Mouse (Mus musculus) lung, adult 2 months (tissue): ENCODE results near the gene Msrb1. TPM values are rescaled to one million over a fixed set of nuclear protein-coding genes. Genes with fewer than 3 reads are reported as not detected.

ENCODE experiments used
- DNase-seq: peaks from one replicate; pipeline ENCODE4 v3.0.0; 2022
- H3K4me1 ChIP-seq: fragments of 200-500 bp; 2 replicates; pipeline ENCODE4 v1.6.1; 2011; ENCODE audit warnings: low read length; ENCODE audit not compliant: control insufficient read depth, insufficient read depth
- H3K4me3 ChIP-seq: fragments of 200-500 bp; replicated peaks from 2 replicates; pipeline ENCODE3; 2011; ENCODE audit warnings: low read depth, mild to moderate bottlenecking, control low read depth, low read length; ENCODE audit errors: extremely low read depth
- CTCF ChIP-seq: fragments of 200-500 bp; IDR thresholded peaks from 2 replicates; pipeline ENCODE4 v1.5.1; 2011; ENCODE audit warnings: mild to moderate bottlenecking, low read length, control low read depth; ENCODE audit not compliant: insufficient read depth
- POLR2A ChIP-seq: fragments of 200-500 bp; IDR thresholded peaks from 2 replicates; pipeline ENCODE4 v1.6.1; 2011; ENCODE audit warnings: low read depth, mild to moderate bottlenecking, control low read depth, low read length, borderline replicate concordance; ENCODE audit errors: extremely low read depth
- WGBS: fragments of 180-500 bp; shearing (Covaris S2); methylation state at CpG from one replicate; pipeline ENCODE4 v1.1.7; 2018; 5-methylcytosine and 5-hydroxymethylcytosine counted together
- polyA plus RNA-seq: library from polyadenylated mRNA; depleted of rRNA; stranded (reverse); fragments of >200 nt; gene quantifications from 2 replicates; pipeline ENCODE4 v1.2.3, GENCODE M21; 2012

The Msrb1 gene
- polyA plus RNA-seq, 1 experiment: 103 TPM

- no peak for DNase-seq
- TF ChIP-seq CTCF: no peak
- no peak for TF ChIP-seq POLR2A
- Histone ChIP-seq H3K4me3 (no peak overlapping the region), H3K4me1 (peaks cover 4% of the 10 kb centered on the region; the same call in 1 of the 2 replicates)
- 66% methylated on average over 17 of the region's 17 CpGs for WGBS
These were observed 8.3 kb upstream of the Msrb1 start for GRCm38 (mm10) chr17:24728184-24728583.

DNA sequence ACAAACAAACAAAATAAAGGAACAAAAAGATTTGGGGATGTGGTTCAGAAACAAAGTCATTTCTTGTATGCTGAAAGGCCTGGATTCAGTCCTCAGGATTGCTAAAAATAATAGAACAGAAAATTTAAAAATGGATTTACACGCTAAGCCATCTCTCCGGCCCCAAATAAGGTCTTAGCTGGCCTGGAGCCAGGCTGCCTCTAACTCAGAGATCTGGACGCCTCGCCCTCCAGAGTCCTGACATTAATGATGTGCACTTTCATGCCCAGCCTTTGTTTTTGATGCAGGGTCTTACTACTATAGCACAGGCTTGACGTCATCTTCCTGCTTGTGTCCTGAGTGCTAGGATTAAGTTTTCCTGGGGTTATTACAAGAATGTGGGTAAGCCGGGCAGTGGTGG, 7.4 kb upstream of the Msrb1 start:
- TF ChIP-seq CTCF (no peak), POLR2A (no peak)
- WGBS: 50% methylated on average over 6 of the region's 6 CpGs
- no peaks in the 10 kb centered on the region for H3K4me1 ChIP-seq
- DNase-seq: no peak
- H3K4me3 ChIP-seq: no peak overlapping the region

GRCm38 (mm10) chr17:24730787-24731186, 5.7 kb upstream of the Msrb1 start:
- no peak overlapping the region for H3K4me3 ChIP-seq
- DNase-seq: no peak
- no peaks in the 10 kb centered on the region for H3K4me1 ChIP-seq
- TF ChIP-seq POLR2A (no peak), CTCF (no peak)
- 78% methylated on average over 14 of the region's 14 CpGs for WGBS

- H3K4me1 ChIP-seq: peaks cover 3% of the 10 kb centered on the region; the same call in 1 of the 2 replicates
- WGBS: 79% methylated on average over 12 of the region's 12 CpGs
- TF ChIP-seq POLR2A: no peak
- TF ChIP-seq CTCF: no peak
- H3K4me3 ChIP-seq: no peak overlapping the region
- no peak for DNase-seq
These were observed 4.1 kb upstream of the Msrb1 start for GRCm38 (mm10) chr17:24732233-24732935.

- H3K4me1 ChIP-seq: peaks cover 5% of the 10 kb centered on the region; the same call in 1 of the 2 replicates
- WGBS: 83% methylated on average over 21 of the region's 21 CpGs
- TF ChIP-seq CTCF (no peak), POLR2A (no peak)
- no peak overlapping the region for H3K4me3 ChIP-seq
- no peak for DNase-seq
These were observed 2.9 kb upstream of the Msrb1 start for GRCm38 (mm10) chr17:24733434-24734050.

GRCm38 (mm10) chr17:24734513-24734912, 1.9 kb upstream of the Msrb1 start:
- Histone ChIP-seq H3K4me1 (peaks cover 5% of the 10 kb centered on the region; the same call in 1 of the 2 replicates), H3K4me3 (no peak overlapping the region)
- DNase-seq: no peak
- WGBS: 92% methylated on average over 1 of the region's 1 CpGs
- TF ChIP-seq POLR2A (no peak), CTCF (no peak)

DNA sequence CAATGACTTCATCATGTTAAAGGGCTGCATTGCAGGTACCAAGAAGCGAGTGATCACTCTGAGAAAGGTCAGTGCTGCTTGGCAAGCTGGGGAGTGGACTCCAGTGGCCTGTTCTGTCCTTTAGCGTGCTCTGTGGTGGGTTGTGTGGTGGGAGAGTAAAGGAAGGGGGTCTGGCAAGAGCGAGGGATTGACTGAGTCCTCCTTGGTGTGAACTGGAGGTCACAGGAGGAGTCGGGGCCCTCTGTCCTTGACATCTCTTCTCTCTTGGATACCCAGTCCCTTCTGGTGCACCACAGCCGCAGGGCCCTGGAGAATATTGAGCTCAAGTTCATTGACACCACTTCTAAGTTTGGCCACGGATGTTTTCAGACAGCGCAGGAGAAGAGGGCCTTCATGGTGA, 996 bp upstream of the Msrb1 start:
- DNase-seq: no peak
- no peak for TF ChIP-seq POLR2A
- no peak for TF ChIP-seq CTCF
- peaks cover 5% of the 10 kb centered on the region; the same call in 1 of the 2 replicates for H3K4me1 ChIP-seq
- 84% methylated on average over 7 of the region's 7 CpGs for WGBS
- no peak overlapping the region for H3K4me3 ChIP-seq

DNA sequence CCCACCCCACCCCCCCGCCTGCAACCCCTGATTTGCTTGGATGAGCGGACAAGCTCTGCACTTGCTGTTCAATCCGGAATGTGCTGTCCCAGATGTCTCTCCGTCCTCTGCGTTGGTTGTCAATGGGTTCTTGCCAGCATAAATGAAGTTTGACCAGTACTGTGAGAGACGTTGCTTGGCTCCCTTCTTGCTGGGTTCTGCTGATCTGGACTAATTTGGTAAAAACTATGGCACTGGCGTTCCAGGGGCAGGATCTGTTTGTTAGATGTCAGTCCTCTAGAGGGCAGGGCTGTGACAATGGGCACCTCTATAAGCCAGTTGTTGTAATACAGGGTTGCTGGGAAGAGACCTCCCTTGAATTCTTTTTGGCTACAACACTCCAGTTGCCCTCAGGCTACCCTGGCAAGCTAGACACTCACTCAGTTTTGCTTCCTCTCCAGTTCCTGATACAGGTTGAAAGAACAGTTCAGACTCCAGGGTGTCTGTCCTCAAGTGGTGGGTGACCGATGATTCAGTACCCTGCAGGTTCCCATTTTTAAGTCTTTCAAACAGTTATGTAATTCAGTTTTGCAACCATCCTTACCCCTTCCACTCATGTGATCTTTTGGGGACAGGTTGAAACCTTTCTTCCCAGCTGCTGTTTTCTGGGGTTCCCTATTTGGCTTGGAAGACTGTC, 831 bp downstream of the Msrb1 start:
- DNase-seq: no peak
- no peak for TF ChIP-seq POLR2A
- 15% methylated on average over 8 of the region's 8 CpGs for WGBS
- Histone ChIP-seq H3K4me3 (peak overlapping the region; percentile 81), H3K4me1 (peaks cover 5% of the 10 kb centered on the region; the same call in 1 of the 2 replicates)

DNA sequence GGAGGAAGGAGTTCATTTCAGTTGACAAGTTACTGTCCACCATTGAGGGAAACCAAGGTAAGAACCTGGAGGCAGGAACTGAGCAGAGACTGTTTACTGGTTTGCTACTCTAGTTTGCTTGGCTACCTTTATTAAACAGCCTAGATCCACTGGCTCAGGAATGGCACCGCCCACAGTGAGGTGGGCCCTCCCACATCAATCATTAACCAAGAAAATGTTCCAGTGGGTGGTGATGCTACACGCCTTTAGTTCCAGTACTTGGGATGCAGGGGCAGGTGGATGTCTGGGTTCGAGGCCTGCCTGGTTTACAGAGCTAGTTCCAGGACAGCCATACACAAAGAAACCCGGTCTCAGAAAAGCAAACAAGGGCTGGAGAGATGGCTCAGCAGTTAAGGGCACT, 1.8 kb downstream of the Msrb1 start:
- 71% methylated on average over 4 of the region's 4 CpGs for WGBS
- TF ChIP-seq POLR2A (no peak), CTCF (no peak)
- H3K4me3 ChIP-seq: no peak overlapping the region
- no peak for DNase-seq
- H3K4me1 ChIP-seq: peaks cover 5% of the 10 kb centered on the region; the same call in 1 of the 2 replicates

- WGBS: 80% methylated on average over 8 of the region's 8 CpGs
- H3K4me3 ChIP-seq: no peak overlapping the region
- DNase-seq: no peak
- TF ChIP-seq CTCF (no peak), POLR2A (no peak)
- peaks cover 5% of the 10 kb centered on the region; the same call in 1 of the 2 replicates for H3K4me1 ChIP-seq
These were observed 3.5 kb downstream of the Msrb1 start for GRCm38 (mm10) chr17:24739926-24740325.
